Mouse (Mus musculus): ENCODE measurements at regions not wholly inside any gene's neighbourhood (a gene's known extent, or its start where the extent isn't known, plus 50 kb on each side); places are given as distances from the start of the nearest gene placed in this dataset.

GRCm38 (mm10) chr4:105910666-105911065, 121.0 kb downstream of the Gm12728 start:
- no peak for TF ChIP-seq CTCF (IDR thresholded peaks at IDR 0.05)
- TF ChIP-seq EP300 (IDR thresholded peaks at IDR 0.05), result peak; percentile 88
